Mouse (Mus musculus) heart, postnatal 0 days (tissue): Measurements from ENCODE around the gene Ccdc65. TPM values are rescaled to one million over a fixed set of nuclear protein-coding genes. Genes with fewer than 3 reads are reported as not detected.

Source experiments
- ATAC-seq: fragments of 200-750 bp; cut with Nextera tagmentation; 2 replicates; pipeline ENCODE4 v1.8.0; 2017; ENCODE audit warnings: low read depth, moderate number of reproducible peaks, moderate library complexity; ENCODE audit not compliant: insufficient read depth
- DNase-seq: peaks from one replicate; pipeline ENCODE4 v3.0.0-alpha.2; 2016; ENCODE audit warnings: low spot score
- H3K27ac ChIP-seq: fragments of 300-500 bp; sonication (generic); 2 replicates; pipeline ENCODE4 v1.5.1; 2014; ENCODE audit warnings: low read depth, mild to moderate bottlenecking
- H3K27me3 ChIP-seq: fragments of 300-500 bp; sonication (generic); 2 replicates; pipeline ENCODE4 v1.6.1; 2014; ENCODE audit warnings: low read length, mixed read lengths; ENCODE audit not compliant: control insufficient read depth, insufficient read depth
- H3K36me3 ChIP-seq: fragments of 300-500 bp; sonication (generic); replicated peaks from 2 replicates; pipeline ENCODE4 v1.6.1; 2014; ENCODE audit warnings: low read length, mixed read lengths; ENCODE audit not compliant: control insufficient read depth, insufficient read depth
- H3K4me1 ChIP-seq: fragments of 300-500 bp; sonication (generic); 2 replicates; pipeline ENCODE4 v1.6.1; 2014; ENCODE audit warnings: antibody characterized with exemption; ENCODE audit not compliant: control insufficient read depth, insufficient read depth
- H3K4me2 ChIP-seq: fragments of 300-500 bp; sonication (generic); 2 replicates; pipeline ENCODE4 v1.6.1; 2014; ENCODE audit warnings: low read depth, mild to moderate bottlenecking, low read length, moderate library complexity
- H3K4me3 ChIP-seq: fragments of 300-500 bp; sonication (generic); 2 replicates; pipeline ENCODE4 v1.5.1; 2014; ENCODE audit warnings: low read depth, low read length
- H3K9ac ChIP-seq: fragments of 300-500 bp; sonication (generic); replicated peaks from 2 replicates; pipeline ENCODE4 v1.6.1; 2014; ENCODE audit warnings: low read depth, low read length, mixed read lengths
- H3K9me3 ChIP-seq: fragments of 300-500 bp; sonication (generic); replicated peaks from 2 replicates; pipeline ENCODE4 v1.6.1; 2016; ENCODE audit warnings: low read length; ENCODE audit not compliant: control insufficient read depth
- CTCF ChIP-seq: IDR thresholded peaks from 2 replicates; pipeline ENCODE4 v1.5.1; 2016; ENCODE audit warnings: antibody characterized with exemption, control low read depth, low read depth
- EP300 ChIP-seq: IDR thresholded peaks from 2 replicates; pipeline ENCODE4 v1.6.1; 2016; ENCODE audit warnings: antibody characterized with exemption, low read depth
- WGBS: fragments of 180-500 bp; shearing (Covaris S2); extraction: QIAGEN DNeasy Blood & Tissue Kit; methylation state at CpG from one replicate; pipeline ENCODE4 v1.1.7; 2014; 5-methylcytosine and 5-hydroxymethylcytosine counted together
- polyA plus RNA-seq: library from polyadenylated mRNA; unstranded; fragments of >200 nt; fragmentation: Nextera tagmentation; extraction: Ambion mirVana; gene quantifications from 2 replicates; pipeline ENCODE4 v1.2.1, GENCODE M21; 2015
- total RNA-seq: library from RNA; depleted of rRNA; stranded (reverse); fragments of >200 nt; gene quantifications from 2 replicates; pipeline ENCODE4 v1.2.3, GENCODE M21; 2014; ENCODE audit warnings: low replicate concordance; rRNA removed

Ccdc65 gene
- 0.77 TPM in 1 of 2 replicates, not detected in the other for total RNA-seq
- 0.25 and 0.86 TPM in 2 replicates for polyA plus RNA-seq

DNA sequence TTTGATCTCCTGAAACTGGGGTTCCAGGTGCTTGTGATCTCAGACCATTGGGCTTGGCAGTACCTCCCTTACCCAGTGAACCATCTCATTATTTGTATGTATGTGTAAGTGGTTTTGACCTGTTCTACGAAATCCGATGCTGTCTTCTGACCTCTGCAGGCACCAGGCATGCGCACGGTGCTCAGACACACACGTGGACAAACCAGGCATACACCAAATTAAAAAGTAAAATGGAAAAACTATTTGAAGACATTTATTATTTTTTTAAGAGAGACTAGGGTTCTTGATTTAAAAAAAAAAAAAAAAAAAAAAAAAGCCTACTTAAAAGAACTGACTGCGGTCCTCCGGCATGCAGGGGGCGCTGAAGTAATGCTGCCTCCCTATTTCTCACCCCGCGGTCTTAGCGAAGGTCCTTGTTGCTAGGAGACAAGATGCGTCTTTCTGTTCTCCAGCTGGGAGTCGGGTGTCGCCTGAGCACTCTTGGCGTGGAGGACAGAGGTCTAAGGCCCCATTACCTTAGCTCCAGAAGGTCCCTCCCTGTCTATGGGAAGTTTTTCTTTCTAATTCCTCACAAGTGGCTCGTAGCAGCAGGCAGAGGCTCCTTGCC lies at the start of gene Ccdc65:
Gene Ccdc65, plus strand, starts transcription at position 442 of the 607 bp plus-strand sequence.
- ATAC-seq: peak; percentile 82
- WGBS: 18% methylated on average over 16 of the region's 16 CpGs
- no peak within 1 kb of the TSS for H3K9ac ChIP-seq

DNA sequence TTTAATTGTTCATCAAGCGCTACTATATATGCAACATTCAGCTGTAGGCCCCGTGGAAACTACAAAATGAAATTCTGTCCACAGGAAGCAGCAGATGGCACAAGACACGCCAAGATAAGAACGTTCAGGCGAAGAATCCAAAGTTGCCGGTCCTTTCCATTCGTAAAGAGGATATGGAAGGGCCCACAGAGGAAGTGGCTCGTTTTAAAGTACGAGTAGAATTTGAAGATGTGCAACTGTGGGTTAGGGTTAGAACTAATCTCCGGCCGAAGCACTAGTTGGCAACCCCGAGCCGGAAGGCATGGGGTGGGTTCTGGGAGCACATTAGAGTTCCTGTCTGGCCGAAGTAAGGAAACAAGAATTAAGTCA lies 45.8 kb upstream of the Ccdc65 start:
- H3K9me3 ChIP-seq: no peaks in the 10 kb centered on the region
- no peaks in the 10 kb centered on the region for H3K27me3 ChIP-seq
- DNase-seq: peak; percentile 12
- ATAC-seq: no peak
- no peak for TF ChIP-seq EP300
- TF ChIP-seq CTCF: no peak
- peak overlapping the region; percentile 85 for H3K9ac ChIP-seq
- peak overlapping the region; percentile 84 for H3K4me3 ChIP-seq
- peaks cover 19% of the 10 kb centered on the region for H3K36me3 ChIP-seq
- no peaks in the 10 kb centered on the region for H3K4me1 ChIP-seq
- peak overlapping the region; percentile 91 for H3K27ac ChIP-seq
- WGBS: 1% methylated on average over 14 of the region's 14 CpGs
- H3K4me2 ChIP-seq: peak overlapping the region; percentile 74

More for the DNA sequence above, at the start of gene Ccdc65:
- peak within 1 kb of the TSS; percentile 70 for H3K4me2 ChIP-seq
- TF ChIP-seq CTCF: peak; percentile 73
- no peak for TF ChIP-seq EP300
- no peaks in the 10 kb centered on the region for H3K36me3 ChIP-seq
- no peak within 1 kb of the TSS for H3K27ac ChIP-seq
- peaks cover 3% of the 10 kb centered on the region; the same call in 1 of the 2 replicates for H3K4me1 ChIP-seq
- peak within 1 kb of the TSS; percentile 40 for H3K4me3 ChIP-seq
- H3K27me3 ChIP-seq: peaks cover 10% of the 10 kb centered on the region
- no peaks in the 10 kb centered on the region for H3K9me3 ChIP-seq
- peak; percentile 91 for DNase-seq

DNA sequence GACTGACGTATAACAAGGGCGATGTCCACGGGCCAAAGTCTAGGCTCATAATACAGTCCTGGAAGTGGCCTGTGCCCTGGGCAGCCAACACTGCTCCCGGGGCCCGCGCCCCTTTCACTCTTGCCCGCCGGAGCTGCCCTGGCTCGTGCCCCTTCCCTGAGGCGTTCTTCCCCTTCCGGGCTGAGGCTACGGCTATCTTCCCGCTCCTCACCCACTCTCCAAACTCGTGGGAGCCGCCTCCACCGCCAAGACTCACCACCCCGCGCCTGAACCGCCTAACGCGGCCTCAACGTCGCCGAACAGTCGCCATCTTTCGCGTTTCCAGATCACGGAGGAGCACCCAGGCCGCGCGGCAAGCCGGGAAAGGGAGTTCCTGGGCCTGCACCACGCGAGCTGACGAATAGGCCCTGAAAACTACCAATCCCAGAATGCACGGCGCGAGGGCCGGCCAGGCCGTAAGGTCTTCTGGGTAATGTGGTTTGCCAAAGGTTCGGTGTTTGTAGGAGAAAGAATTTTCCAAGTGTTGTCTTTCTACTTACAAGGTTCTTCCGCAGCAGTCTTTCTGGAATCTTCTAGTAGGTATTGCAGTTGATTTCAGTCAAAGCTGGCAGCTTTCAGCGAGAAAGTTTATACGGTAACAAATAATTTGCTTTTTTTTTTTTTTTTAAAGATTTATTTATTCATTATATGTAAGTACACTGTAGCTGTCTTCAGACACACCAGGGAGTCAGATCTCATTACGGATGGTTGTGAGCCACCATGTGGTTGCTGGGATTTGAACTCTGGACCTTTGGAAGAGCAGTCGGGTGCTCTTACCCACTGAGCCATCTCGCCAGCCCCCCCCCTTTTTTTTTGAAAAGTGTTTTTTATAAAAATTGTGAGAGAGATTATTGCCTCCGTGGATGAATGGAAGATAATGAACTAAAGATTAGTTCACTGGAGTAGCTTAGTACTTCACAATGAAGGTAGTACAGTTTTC lies 45.2 kb upstream of the Ccdc65 start, which contains the start of gene Ddx23:
Gene Ddx23, minus strand, starts transcription at position 328 of the 979 bp plus-strand sequence.
- WGBS: 3% methylated on average over 47 of the region's 48 CpGs
- Histone ChIP-seq H3K9me3 (no peaks in the 10 kb centered on the region), H3K27me3 (no peaks in the 10 kb centered on the region), H3K9ac (peak within 1 kb of the TSS; percentile 85), H3K4me1 (no peaks in the 10 kb centered on the region), H3K36me3 (peaks cover 13% of the 10 kb centered on the region), H3K27ac (peak within 1 kb of the TSS; percentile 91), H3K4me2 (peak within 1 kb of the TSS; percentile 74), H3K4me3 (peak within 1 kb of the TSS; percentile 84)
- DNase-seq: peak; percentile 94
- TF ChIP-seq EP300 (peak; percentile 51; the same call in 1 of the 2 replicates), CTCF (no peak)
- peak; percentile 96 for ATAC-seq

DNA sequence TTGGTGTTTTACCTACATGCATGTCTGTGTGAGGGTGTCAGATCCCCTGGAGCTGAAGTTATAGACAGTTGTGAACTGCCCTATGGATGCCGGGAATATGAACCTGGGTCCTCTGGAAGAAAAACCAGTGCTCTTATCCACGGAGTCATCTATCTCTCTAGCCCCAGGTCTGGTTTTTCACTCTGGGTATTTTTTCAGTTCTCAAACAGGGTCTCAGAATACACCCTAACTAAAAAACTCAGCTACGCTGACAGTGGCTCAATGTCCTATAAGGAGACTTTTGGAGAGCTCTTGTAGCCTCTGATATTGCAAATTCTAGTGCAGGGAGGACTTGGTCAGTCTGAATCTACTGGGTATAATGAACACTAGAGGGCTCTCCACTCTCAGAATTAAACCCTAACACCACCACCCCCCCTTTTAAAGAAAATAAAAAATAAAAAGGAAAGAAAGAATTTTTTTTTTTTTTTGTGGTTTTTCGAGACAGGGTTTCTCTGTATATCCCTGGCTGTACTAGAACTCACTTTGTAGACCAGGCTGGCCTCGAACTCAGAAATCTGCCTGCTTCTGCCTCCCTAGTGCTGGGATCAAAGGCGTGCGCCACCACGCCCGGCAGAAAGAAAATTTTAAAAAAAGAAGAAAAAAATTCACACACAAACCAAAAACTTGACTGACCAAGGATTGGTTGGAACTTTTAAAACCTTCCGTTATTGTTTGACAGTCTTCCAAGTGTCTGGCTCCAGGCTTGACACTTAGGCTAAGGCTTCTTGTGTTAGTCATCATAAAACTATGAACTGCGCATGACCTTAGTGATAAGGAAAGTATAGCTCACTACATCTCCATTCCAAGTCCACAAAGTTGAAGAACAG lies 43.7 kb upstream of the Ccdc65 start:
- Histone ChIP-seq H3K4me3 (no peak overlapping the region), H3K27ac (no peak overlapping the region), H3K27me3 (no peaks in the 10 kb centered on the region), H3K9me3 (no peaks in the 10 kb centered on the region), H3K4me1 (no peaks in the 10 kb centered on the region), H3K4me2 (no peak overlapping the region), H3K9ac (no peak overlapping the region), H3K36me3 (no peaks in the 10 kb centered on the region)
- ATAC-seq: no peak
- TF ChIP-seq EP300 (no peak), CTCF (peak; percentile 51)
- peak; percentile 75 for DNase-seq
- 60% methylated on average over 11 of the region's 11 CpGs for WGBS

DNA sequence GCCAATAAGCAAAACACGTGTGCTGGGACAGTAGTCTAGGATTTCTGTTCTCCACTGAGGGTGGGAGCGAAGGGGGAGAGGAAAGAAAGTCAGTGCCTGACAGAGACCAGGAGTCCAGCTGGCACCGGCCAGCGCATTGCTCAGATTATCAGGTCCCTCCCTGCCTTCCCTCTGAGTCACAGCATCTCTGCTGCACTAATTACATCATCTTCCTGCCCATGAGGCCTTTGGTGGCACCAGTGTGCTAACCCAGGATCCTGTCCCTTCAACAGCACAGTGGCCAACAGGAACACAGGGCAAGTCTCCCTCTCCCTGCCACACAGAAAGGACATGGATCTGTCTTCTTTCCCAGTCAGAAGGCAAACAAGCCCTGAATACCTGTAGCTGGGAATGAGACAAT lies 35.4 kb upstream of the Ccdc65 start:
- peaks cover 27% of the 10 kb centered on the region for H3K4me1 ChIP-seq
- H3K9me3 ChIP-seq: no peaks in the 10 kb centered on the region
- H3K36me3 ChIP-seq: no peaks in the 10 kb centered on the region
- WGBS: 13% methylated on average over 4 of the region's 4 CpGs
- TF ChIP-seq EP300 (no peak), CTCF (no peak)
- ATAC-seq (peak; percentile 80), DNase-seq (peak; percentile 88)
- H3K4me2 ChIP-seq: no peak overlapping the region
- peaks cover 24% of the 10 kb centered on the region for H3K27me3 ChIP-seq
- H3K27ac ChIP-seq: peak overlapping the region; percentile 30; the same call in 1 of the 2 replicates
- no peak overlapping the region for H3K9ac ChIP-seq
- H3K4me3 ChIP-seq: no peak overlapping the region
